Mouse (Mus musculus): ENCODE data around the gene Scfd2. TPM values are rescaled to one million over a fixed set of nuclear protein-coding genes. Genes with fewer than 3 reads are reported as not detected.

Scfd2 gene
- total RNA-seq, 1 experiment from 2014 or later: 11.6 TPM

DNA sequence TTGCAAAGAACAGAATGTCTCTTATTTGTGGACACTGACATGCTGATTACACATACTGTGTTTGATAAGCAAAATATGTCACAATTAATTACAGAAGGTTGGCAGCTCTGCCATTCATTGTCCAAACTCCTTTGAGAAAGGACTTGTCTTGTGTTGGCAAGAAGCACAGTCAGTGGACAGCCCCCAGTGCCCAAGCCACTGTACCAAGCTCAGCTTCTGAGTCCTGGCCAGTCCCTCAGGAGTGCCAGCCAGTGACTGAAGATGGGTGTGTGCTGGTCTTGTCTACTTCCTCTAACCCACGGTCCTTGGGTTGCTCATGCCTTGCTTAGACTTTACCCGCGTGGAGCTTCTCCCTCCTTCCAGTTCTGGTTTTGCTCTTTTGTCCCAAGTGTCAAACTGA lies 194.1 kb downstream of the Scfd2 start:
- no peak for ATAC-seq (replicated peaks in 1 of 2; ENCODE audit: insufficient read depth in 1 of 2, low FRiP score in 2 of 2, low TSS enrichment in 1 of 2, low read depth in 1 of 2, poor library complexity in 2 of 2, severe bottlenecking in 2 of 2)

DNA sequence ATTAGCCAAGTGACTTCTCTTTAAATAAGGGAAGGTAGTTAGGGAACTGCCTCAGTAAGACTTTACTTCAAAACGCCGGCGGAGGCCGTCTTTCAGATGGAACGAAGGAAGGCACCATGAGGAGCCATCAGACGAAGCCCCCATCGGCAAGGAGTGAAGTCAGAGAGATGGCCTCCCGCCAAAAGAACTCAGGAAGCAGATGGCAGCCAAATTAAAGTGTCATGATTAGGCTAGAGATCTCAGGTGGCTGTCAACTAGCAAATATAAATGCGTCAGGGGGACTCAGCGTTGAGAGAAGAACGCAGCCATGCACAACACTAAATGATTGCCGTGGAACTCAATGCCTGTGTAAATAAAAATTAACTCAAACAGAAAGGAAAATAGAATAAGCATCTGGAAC lies 194.8 kb downstream of the Scfd2 start:
- ATAC-seq (replicated peaks in 1 of 2; ENCODE audit: insufficient read depth in 1 of 2, low FRiP score in 2 of 2, low TSS enrichment in 1 of 2, low read depth in 1 of 2, poor library complexity in 2 of 2, severe bottlenecking in 2 of 2): no peak

DNA sequence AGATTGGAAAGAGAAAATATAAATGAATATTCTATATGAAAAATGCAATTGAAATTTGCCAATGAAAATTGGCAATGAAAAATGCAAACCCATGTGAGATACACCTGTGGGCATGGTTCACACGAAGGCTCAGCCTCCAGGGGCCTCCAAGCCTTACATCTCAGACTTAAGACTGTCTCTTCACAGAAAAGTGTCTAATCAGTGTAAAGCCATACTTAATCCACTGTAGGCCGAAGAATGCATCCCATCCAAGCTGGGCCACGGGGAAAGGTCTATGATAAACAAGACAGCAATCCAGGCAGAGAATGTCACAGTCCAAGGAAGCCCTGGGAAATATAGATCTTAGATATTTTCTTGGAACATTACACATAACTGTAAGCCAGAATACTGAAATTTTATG lies 198.3 kb downstream of the Scfd2 start:
- ATAC-seq (replicated peaks in 1 of 2; ENCODE audit: insufficient read depth in 1 of 2, low FRiP score in 2 of 2, low TSS enrichment in 1 of 2, low read depth in 1 of 2, poor library complexity in 2 of 2, severe bottlenecking in 2 of 2): no peak

DNA sequence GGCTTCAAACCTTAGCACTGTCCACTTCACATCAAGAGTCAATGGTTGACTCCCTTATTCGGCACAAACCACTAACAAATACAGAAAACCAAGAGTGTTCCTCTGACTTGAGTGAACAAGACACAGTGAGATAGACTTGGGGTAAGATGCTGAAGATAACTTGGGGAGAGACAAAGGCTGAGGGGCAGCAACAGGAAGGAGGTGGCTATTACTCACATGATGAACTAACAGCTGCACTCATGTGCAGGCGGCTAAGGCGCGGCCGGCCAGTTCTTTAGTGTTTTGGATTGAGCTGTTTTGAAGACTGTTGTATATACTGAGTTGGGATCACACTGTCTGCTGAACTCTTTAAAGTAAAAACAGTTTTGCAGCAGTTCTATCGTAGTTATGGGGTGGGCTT lies 205.3 kb downstream of the Scfd2 start:
- no peak for ATAC-seq (replicated peaks in 1 of 2; ENCODE audit: insufficient read depth in 1 of 2, low FRiP score in 2 of 2, low TSS enrichment in 1 of 2, low read depth in 1 of 2, poor library complexity in 2 of 2, severe bottlenecking in 2 of 2)

DNA sequence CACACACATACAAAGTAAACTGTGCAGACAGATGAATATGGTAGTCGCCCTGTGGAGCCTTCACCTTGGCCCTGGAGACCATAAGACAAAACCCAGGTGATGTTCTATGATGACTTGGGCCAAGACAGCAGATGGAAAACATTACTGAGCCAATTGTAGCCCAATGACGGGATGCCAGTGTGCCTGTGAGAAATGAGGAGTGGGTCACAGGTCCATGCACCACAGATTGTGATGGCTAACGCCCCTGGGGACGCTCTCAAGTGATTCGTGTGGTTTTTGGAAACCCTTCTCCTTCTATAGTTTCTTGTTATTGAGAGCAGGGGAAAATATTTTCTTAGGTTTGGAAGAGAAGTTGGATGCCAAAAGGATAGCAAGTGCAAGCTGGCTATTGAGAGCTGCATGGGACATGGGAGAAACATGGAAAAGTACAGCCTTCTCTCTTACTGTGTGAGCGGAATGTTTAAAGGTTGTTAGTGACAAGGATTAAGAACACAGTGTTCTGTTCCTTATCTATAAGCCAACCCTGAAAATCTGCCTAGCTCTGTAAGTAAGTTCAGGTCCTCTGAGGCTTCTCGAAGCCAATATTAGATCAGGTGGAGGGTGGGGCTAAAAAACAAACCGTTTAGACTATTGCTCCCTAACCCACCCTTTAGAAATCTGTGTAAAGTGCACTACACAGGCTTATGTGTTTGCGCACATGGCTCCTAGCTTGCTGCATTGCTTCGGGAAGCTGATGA lies 210.4 kb downstream of the Scfd2 start:
- ATAC-seq (replicated peaks in 1 of 2; ENCODE audit: insufficient read depth in 1 of 2, low FRiP score in 2 of 2, low TSS enrichment in 1 of 2, low read depth in 1 of 2, poor library complexity in 2 of 2, severe bottlenecking in 2 of 2): no peak

DNA sequence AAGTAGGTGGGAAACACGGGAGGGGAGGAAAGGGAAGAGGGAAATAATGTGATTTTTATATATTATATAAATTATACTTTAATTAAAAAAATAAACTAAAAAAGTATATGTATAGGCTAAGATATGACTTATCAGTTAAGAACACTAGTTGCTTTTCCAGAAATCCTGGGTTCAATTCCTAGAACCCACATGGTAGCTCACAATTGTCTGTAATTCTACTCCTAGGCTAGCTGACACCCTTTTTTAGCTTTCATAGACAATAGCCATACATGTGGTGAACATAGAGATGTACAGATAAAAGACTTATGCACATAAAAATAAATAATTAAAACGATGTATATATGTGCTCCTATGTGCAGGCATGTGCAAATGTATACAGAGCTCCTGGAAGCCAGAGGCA lies 212.0 kb downstream of the Scfd2 start:
- ATAC-seq (replicated peaks in 1 of 2; ENCODE audit: insufficient read depth in 1 of 2, low FRiP score in 2 of 2, low TSS enrichment in 1 of 2, low read depth in 1 of 2, poor library complexity in 2 of 2, severe bottlenecking in 2 of 2): no peak

DNA sequence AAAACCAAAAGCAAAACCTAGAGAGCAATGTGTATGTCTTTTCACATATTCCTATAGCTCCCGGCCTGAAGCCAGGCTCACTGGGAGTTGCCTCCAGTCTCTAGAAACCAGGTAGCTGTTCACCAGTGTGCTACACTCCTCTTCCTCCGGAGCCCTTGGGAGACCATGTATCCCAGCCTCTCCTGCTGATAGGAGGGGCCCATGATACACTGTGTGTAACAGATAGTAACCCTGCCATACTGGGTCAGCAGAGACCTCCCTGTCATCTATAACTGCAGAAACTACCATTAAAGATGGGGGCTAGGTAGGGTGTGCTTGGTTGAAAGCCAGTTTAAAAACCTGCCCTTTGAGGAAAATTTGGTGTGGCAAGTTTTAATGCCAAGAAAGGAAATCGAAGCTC lies 214.4 kb downstream of the Scfd2 start:
- no peak for ATAC-seq (replicated peaks in 1 of 2; ENCODE audit: insufficient read depth in 1 of 2, low FRiP score in 2 of 2, low TSS enrichment in 1 of 2, low read depth in 1 of 2, poor library complexity in 2 of 2, severe bottlenecking in 2 of 2)

DNA sequence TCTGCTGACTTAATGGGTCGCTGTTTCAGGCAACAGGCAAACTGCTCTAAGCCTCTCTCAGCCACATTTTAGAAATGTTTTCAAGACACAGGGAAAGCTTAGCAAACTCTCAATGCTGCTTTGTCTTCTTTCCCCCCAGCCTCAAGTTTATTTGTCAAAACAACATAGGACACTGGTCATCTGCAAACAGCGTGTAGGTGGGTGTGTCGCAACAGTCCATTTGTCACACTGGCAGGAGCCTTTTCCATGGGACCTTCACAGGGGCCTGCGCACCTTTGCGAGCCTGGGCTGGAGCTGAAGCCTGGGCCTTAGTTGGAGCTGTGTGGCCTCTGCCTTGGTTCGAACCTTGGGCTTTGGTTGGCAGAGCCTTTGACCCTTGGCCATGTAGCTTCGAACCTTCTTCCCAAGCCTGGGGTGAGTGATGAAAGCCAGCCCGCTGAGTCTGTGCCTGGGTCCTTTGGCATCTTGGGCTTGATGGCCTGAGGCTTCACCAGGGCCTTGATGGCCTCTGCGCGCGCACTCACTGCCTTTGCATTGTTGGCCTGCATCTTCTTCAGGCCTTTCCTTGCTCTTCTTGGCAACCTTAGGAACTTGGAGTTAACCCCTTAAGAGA lies 215.1 kb downstream of the Scfd2 start:
- no peak for ATAC-seq (replicated peaks in 1 of 2; ENCODE audit: insufficient read depth in 1 of 2, low FRiP score in 2 of 2, low TSS enrichment in 1 of 2, low read depth in 1 of 2, poor library complexity in 2 of 2, severe bottlenecking in 2 of 2)

DNA sequence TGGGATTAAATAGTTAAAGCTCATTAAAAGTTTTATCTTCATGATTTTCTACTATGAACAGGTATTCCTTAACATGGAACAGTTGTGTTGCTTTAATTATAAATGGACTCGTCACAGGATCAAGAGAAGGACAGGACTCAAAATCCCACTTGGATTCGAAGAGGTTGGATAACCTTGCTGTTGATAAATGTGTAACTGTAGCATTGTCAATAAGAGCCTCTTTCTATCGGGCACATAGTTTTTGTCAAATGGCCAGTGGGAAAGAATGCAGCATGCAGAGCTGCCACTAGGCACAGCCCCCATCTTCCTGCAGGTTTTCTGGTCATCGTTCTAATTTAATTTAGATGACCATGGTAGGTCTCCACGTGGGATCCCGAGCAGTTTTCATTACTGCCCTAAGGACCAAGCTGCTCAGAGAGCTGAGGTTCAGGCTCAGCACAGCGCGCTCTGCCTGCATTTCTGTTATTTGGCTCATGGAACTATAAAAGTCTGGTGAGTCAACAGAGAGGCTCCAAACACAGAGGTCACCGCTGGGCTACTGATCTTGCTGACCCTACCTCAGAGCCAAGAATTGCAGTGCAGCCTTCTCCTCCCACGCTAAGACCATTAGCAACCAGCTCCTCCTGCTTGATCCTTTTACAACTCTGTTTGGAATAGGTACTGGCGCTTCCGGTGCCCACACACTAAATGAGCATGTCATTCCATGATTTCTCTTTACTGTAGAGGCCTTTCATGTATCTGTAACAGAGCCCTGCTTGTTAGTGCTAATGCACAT lies 215.9 kb downstream of the Scfd2 start:
- ATAC-seq (replicated peaks in 1 of 2; ENCODE audit: insufficient read depth in 1 of 2, low FRiP score in 2 of 2, low TSS enrichment in 1 of 2, low read depth in 1 of 2, poor library complexity in 2 of 2, severe bottlenecking in 2 of 2): no peak

DNA sequence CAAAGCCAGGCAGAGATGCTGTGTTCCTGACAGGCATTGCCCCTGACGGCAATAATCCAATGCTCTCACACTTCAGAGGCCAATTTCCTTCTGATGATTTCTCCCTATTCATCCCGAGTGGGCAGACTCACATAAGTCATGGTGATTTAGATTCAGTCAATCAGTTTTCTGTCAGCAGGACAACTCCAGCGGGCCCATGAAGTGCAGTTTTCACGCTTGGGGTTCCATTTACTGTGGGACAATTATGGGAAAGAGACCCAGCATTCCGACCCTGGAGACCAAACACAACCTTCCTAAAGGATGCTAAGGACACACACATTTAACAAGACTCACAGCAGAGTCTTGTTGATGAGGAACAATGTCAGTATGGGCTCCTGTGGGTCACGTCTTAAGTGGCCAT lies 217.1 kb downstream of the Scfd2 start:
- no peak for ATAC-seq (replicated peaks in 1 of 2; ENCODE audit: insufficient read depth in 1 of 2, low FRiP score in 2 of 2, low TSS enrichment in 1 of 2, low read depth in 1 of 2, poor library complexity in 2 of 2, severe bottlenecking in 2 of 2)

DNA sequence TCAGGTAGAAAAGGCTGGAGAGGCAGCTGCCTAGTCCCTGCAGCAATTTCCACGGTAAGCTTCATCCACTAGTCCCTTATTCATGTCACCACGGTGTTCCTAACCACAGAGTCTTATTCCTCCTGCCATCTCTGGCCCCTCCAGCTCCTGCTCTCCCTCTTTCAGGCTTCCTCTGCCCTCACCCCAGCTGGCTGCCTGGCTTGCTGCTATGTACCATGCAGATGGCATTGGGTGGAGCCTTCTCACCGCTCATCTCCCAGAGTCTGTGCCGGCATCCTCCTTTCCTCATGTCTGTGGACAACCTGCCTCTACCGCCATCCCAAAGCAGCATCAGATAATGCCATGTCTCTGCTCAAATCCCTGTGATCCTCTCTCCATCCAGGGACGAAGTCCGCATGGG lies 218.0 kb downstream of the Scfd2 start:
- ATAC-seq (replicated peaks in 1 of 2; ENCODE audit: insufficient read depth in 1 of 2, low FRiP score in 2 of 2, low TSS enrichment in 1 of 2, low read depth in 1 of 2, poor library complexity in 2 of 2, severe bottlenecking in 2 of 2): no peak

DNA sequence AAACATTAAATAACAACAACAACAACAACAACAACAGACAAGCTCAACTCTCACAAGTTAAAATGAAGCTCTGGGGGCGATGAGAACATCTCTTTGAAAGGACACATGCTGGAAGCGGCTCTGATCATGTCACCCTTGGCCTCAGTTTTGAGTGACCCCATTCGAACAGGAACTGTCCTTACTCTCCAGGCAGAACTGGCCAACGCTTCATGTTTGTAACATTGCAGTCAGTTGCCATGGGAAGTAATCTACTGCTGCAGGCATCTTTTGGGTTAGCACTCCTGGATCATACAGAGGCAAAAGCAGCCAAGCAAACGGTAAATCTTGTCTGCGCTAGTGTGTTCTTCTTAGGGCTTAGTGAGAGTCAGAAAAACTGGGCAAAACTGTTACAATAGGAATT lies 219.7 kb downstream of the Scfd2 start:
- ATAC-seq (replicated peaks in 1 of 2; ENCODE audit: insufficient read depth in 1 of 2, low FRiP score in 2 of 2, low TSS enrichment in 1 of 2, low read depth in 1 of 2, poor library complexity in 2 of 2, severe bottlenecking in 2 of 2): no peak

DNA sequence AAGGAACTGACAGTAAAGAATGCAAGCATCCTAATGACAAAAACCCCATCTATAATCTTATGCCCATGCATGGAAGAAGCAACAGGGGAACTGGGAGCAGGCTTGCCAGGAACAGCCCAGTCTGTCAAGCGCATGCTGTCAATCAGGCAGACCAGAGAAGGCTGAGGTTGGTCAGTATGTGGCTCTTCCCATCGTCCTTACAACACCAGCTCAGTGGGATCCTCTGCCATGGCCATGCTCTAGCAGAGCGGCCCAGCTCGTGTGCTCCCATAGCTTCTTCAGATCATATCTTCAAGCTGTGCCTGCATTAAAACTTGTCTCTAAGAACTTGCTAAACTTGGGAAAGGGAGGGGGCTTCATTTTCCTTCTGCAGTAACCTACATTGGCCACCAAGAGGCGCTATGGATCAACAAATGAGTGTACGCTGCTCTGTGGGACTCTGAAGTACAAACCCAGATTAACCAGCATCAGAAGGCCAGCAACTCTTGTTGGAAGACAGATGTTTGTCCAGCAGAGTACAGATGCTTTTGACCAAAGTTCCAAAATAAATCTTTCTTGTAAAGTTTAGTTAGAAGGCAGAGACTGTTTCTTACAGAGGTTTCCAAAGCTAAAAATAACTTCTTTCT lies 220.2 kb downstream of the Scfd2 start:
- ATAC-seq (replicated peaks in 1 of 2; ENCODE audit: insufficient read depth in 1 of 2, low FRiP score in 2 of 2, low TSS enrichment in 1 of 2, low read depth in 1 of 2, poor library complexity in 2 of 2, severe bottlenecking in 2 of 2): peak in 1 of 2 experiments; percentile 69; a peak in 3 of 4 replicates

DNA sequence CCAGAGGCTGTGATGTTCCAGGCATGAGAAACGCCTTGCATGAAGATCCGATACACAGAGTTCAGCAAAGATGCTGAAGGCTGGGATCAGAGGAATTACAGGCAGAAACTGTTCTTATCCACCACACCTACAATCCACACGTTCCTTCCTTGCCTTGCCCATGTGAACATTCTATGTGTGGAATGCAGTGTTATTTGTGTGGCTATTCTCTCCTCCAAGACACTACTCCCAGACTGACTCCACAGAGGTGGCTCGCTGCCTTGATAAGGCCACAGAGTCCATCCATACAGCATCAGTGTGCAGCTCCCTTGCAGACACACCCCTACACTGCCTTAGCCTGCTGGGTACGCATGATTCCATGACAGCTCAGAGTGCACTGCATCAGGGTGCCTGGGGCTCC lies 221.5 kb downstream of the Scfd2 start:
- ATAC-seq (replicated peaks in 1 of 2; ENCODE audit: insufficient read depth in 1 of 2, low FRiP score in 2 of 2, low TSS enrichment in 1 of 2, low read depth in 1 of 2, poor library complexity in 2 of 2, severe bottlenecking in 2 of 2): no peak

DNA sequence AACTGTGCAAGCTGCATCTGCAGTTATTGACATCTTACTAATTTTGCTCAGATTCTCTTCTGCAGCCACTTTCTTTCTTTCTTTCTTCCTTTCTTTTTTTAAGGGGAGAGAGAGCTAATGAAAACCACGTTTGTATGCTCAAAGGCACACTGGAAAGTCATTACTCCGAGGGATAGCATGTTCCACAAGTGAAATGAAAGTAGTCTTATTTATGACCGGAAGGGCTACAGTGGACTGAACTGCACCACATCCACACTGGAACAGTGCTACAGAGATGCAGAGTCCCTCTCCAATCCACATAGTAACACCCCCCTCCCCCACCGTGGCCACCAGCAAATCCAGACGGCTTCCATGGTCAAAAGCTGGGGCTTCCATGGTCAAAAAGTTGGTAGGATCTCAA lies 224.3 kb downstream of the Scfd2 start:
- no peak for ATAC-seq (replicated peaks in 1 of 2; ENCODE audit: insufficient read depth in 1 of 2, low FRiP score in 2 of 2, low TSS enrichment in 1 of 2, low read depth in 1 of 2, poor library complexity in 2 of 2, severe bottlenecking in 2 of 2)

DNA sequence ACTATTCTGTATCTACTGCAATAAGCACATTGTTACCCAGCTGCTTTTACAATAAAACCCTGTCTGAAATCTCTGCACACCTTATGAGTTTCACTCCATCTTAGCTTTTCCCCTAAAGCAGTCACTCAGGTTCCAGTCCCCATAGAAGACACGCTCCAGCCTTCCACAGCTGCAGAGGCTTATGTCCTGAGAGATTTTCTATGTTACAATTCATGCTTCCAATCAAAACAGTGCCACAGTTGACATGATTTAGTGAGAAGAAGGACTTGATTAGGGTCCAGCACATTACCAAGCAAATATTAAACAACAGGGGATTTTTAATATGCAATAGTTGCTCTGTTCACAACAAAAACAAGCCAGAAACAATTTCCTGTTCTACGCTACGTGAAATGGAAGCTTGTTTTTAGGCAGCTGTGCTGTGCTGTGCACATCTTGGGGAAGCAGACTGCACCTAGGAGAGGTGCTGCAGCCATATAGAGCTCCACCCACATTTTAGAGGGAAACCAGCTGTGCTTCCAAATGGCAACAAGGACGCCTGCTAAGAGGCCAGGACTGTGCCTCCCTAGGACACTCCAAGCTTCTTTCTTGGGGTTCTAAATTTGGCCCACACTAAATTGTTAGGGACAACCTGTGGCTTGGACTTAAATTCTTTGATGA lies 225.9 kb downstream of the Scfd2 start:
- no peak for ATAC-seq (replicated peaks in 1 of 2; ENCODE audit: insufficient read depth in 1 of 2, low FRiP score in 2 of 2, low TSS enrichment in 1 of 2, low read depth in 1 of 2, poor library complexity in 2 of 2, severe bottlenecking in 2 of 2)

DNA sequence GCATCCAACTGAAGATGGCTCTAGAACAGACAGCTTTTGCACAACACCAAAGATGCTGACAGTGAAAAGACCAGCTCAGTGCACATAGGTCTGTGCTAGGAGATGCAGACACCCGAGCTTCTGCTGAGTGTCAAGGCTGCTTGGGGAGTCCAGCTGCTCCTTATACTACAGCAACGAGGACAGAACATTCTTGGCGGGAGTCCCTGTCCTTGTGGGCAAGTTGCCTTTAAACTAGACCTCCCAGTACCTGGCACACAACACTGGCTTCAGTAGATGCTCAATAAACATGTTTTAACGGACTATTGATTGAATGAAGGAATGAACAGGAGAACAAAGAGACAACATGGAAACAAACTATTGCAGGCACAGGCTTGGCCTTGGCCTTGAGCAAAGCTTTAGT lies 226.8 kb downstream of the Scfd2 start:
- no peak for ATAC-seq (replicated peaks in 1 of 2; ENCODE audit: insufficient read depth in 1 of 2, low FRiP score in 2 of 2, low TSS enrichment in 1 of 2, low read depth in 1 of 2, poor library complexity in 2 of 2, severe bottlenecking in 2 of 2)

DNA sequence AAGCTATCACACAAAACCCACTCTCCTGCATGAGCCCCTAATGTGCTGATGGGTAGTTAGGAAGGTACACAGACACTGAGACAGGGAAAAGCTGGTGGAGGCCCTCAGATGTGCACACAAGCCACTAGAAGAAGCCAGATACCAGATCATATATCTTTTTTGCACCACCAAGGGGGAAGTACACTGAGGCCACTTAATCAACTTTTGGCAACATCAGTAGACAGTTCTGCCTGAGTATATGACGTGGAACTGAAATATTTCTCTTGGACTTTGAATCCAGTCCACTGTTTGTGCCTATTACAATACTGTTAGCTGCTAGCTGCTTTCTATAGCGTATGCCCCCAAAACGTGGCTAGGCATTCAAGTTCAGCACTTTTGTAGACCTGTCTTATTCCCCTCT lies 229.2 kb downstream of the Scfd2 start:
- no peak for ATAC-seq (replicated peaks in 1 of 2; ENCODE audit: insufficient read depth in 1 of 2, low FRiP score in 2 of 2, low TSS enrichment in 1 of 2, low read depth in 1 of 2, poor library complexity in 2 of 2, severe bottlenecking in 2 of 2)
